Mouse (Mus musculus) forebrain, embryonic 13.5 days (tissue): ENCODE measurements around the gene D1Ertd622e. TPM values are rescaled to one million over a fixed set of nuclear protein-coding genes. Genes with fewer than 3 reads are reported as not detected.

Experiments used
- ATAC-seq: fragments of 200-750 bp; cut with Nextera tagmentation; 2 replicates; pipeline ENCODE4 v1.8.0; 2017
- H3K27ac ChIP-seq: fragments of 300-500 bp; sonication (generic); 2 replicates; pipeline ENCODE4 v1.5.1; 2015; ENCODE audit warnings: inconsistent platforms, mild to moderate bottlenecking, moderate library complexity
- H3K27me3 ChIP-seq: fragments of 300-500 bp; sonication (generic); 2 replicates; pipeline ENCODE4 v1.6.1; 2015; ENCODE audit warnings: mild to moderate bottlenecking, inconsistent platforms
- H3K36me3 ChIP-seq: fragments of 300-500 bp; sonication (generic); 2 replicates; pipeline ENCODE4 v1.6.1; 2015; ENCODE audit warnings: mild to moderate bottlenecking, inconsistent platforms; ENCODE audit not compliant: poor library complexity, severe bottlenecking
- H3K4me1 ChIP-seq: fragments of 300-500 bp; sonication (generic); 2 replicates; pipeline ENCODE4 v1.6.1; 2015; ENCODE audit warnings: inconsistent platforms
- H3K4me2 ChIP-seq: fragments of 300-500 bp; sonication (generic); 2 replicates; pipeline ENCODE4 v1.6.1; 2015; ENCODE audit warnings: inconsistent platforms, mild to moderate bottlenecking, moderate library complexity
- H3K4me3 ChIP-seq: fragments of 300-500 bp; sonication (generic); 2 replicates; pipeline ENCODE4 v1.5.1; 2015; ENCODE audit warnings: mild to moderate bottlenecking, inconsistent platforms
- H3K9ac ChIP-seq: fragments of 300-500 bp; sonication (generic); 2 replicates; pipeline ENCODE4 v1.6.1; 2015; ENCODE audit warnings: mild to moderate bottlenecking, inconsistent platforms
- H3K9me3 ChIP-seq: fragments of 300-500 bp; sonication (generic); replicated peaks from 2 replicates; pipeline ENCODE4 v1.6.1; 2016; ENCODE audit warnings: inconsistent platforms
- WGBS: fragments of 180-500 bp; shearing (Covaris S2); methylation state at CpG from one replicate; pipeline ENCODE4 v1.1.7; 2015; 5-methylcytosine and 5-hydroxymethylcytosine counted together
- polyA plus RNA-seq: library from polyadenylated mRNA; unstranded; fragments of >200 nt; fragmentation: Nextera tagmentation; extraction: Ambion mirVana; gene quantifications from 2 replicates; pipeline ENCODE4 v1.2.1, GENCODE M21; 2015

The D1Ertd622e gene
- polyA plus RNA-seq, 1 experiment from 2014 or later: 47.4 TPM

DNA sequence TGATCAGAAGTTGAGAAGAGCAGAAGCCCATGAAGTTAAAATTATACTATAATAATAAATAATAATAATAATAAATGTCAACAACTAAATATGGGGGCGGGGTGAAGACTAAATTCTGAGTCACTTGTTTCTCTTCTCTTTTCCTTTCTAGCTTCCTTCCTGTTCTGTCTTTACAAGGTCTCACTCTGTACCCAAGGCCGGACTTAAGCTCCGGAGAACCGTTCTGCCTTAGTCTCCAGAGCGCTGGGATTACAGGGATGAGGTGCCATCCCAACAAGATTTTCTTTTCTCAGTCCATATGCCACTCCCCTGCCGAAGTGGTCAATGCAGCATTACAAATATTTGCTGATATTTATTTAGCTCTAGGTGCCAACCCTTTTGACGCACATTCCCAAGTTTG lies 450 bp upstream of the D1Ertd622e start:
- H3K9me3 ChIP-seq: no peaks in the 10 kb centered on the region
- H3K36me3 ChIP-seq: no peaks in the 10 kb centered on the region
- WGBS: 19% methylated on average over 7 of the region's 7 CpGs
- H3K27me3 ChIP-seq: no peaks in the 10 kb centered on the region
- peak overlapping the region; percentile 68 for H3K4me2 ChIP-seq
- H3K9ac ChIP-seq: peak overlapping the region; percentile 95
- peaks cover 34% of the 10 kb centered on the region for H3K4me1 ChIP-seq
- peak overlapping the region; percentile 98; the same call in 1 of the 2 replicates for H3K27ac ChIP-seq
- H3K4me3 ChIP-seq: peak overlapping the region; percentile 94
- ATAC-seq: no peak

DNA sequence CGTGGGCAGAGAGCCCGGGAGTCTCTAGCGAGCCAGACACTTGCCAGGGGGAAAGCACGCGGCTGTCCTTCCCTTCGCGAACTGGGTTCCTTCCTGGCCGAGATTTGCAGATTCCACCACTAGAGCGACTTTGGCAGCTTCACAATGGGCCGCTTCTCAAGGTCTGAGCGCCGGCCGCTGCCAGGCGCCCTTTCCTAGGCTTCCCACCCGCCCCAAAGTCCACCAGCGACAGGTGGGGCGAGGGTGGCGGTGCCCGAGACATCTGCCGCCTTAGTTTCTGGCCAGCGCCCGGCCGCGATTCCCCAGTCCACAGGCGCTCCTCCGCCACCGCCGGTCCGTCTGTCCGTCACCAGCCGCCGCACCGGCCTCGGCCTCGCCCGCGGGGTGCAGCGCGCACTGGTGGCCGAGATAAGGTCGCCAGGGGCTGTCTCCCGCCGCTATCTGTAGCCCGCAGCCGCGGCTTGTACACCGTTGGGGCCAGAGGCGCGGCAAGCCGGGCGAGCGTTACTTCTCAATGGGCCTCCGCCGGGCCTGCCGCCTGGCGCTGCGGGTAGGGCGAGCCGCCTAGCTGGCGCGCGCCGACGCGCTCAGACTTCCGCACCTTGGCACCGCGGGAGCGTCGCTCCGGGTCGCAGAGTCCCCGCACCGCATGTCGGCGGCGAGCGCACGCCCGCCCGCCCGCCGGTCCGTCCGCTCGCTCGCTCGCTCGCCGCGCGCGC lies 1.0 kb downstream of the D1Ertd622e start:
- Histone ChIP-seq H3K4me1 (peaks cover 47% of the 10 kb centered on the region), H3K9ac (peak overlapping the region; percentile 95), H3K9me3 (no peaks in the 10 kb centered on the region), H3K27me3 (no peaks in the 10 kb centered on the region), H3K36me3 (no peaks in the 10 kb centered on the region), H3K27ac (peak overlapping the region; percentile 98), H3K4me3 (peak overlapping the region; percentile 94), H3K4me2 (peak overlapping the region; percentile 68)
- ATAC-seq: peak; percentile 65
- WGBS: under 1% methylated on average over 66 of the region's 93 CpGs

GRCm38 (mm10) chr1:97659405-97659804 lies 2.5 kb downstream of the D1Ertd622e start:
- H3K4me2 ChIP-seq: peak overlapping the region; percentile 68
- 21% methylated on average over 7 of the region's 7 CpGs for WGBS
- peak overlapping the region; percentile 94 for H3K4me3 ChIP-seq
- no peaks in the 10 kb centered on the region for H3K27me3 ChIP-seq
- H3K4me1 ChIP-seq: peaks cover 62% of the 10 kb centered on the region
- no peaks in the 10 kb centered on the region for H3K36me3 ChIP-seq
- no peaks in the 10 kb centered on the region for H3K9me3 ChIP-seq
- H3K9ac ChIP-seq: peak overlapping the region; percentile 95
- no peak for ATAC-seq
- no peak overlapping the region for H3K27ac ChIP-seq

- ATAC-seq: no peak
- Histone ChIP-seq H3K9me3 (no peaks in the 10 kb centered on the region), H3K4me3 (no peak overlapping the region; the same call in 1 of the 2 replicates), H3K36me3 (no peaks in the 10 kb centered on the region; the same call in 1 of the 2 replicates), H3K4me2 (peak overlapping the region; percentile 35), H3K4me1 (peaks cover 78% of the 10 kb centered on the region), H3K9ac (0 out of 2 replicates have a peak overlapping the region, but pooled peaks have one; percentile 43), H3K27me3 (no peaks in the 10 kb centered on the region), H3K27ac (no peak overlapping the region)
- WGBS: 72% methylated on average over 2 of the region's 2 CpGs
Observed at GRCm38 (mm10) chr1:97657786-97658185, 4.1 kb downstream of the D1Ertd622e start.

DNA sequence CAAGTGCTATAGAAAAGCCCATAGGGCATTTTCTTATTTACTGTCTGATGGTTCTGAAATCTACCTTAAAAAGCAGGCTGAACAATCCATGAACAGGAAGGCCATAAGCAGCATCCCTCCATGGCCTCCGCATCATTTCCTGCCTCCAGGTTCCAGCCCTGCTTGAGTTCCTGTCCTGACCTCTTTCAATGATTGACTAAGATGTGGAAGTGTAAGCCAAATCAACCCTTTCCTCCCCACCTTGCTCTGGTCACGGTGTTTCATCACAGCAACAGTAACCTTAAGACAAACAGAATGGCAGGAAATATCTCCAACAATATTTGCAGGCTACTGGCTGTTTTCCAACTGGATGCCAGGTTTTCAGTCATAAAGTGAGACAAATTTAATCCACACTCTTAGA lies 4.7 kb downstream of the D1Ertd622e start:
- Histone ChIP-seq H3K9ac (no peak overlapping the region), H3K27me3 (no peaks in the 10 kb centered on the region), H3K4me1 (peaks cover 79% of the 10 kb centered on the region), H3K4me3 (no peak overlapping the region), H3K9me3 (no peaks in the 10 kb centered on the region), H3K36me3 (no peaks in the 10 kb centered on the region; the same call in 1 of the 2 replicates), H3K4me2 (peak overlapping the region; percentile 29), H3K27ac (no peak overlapping the region)
- WGBS: 74% methylated on average over 2 of the region's 2 CpGs
- ATAC-seq: no peak

DNA sequence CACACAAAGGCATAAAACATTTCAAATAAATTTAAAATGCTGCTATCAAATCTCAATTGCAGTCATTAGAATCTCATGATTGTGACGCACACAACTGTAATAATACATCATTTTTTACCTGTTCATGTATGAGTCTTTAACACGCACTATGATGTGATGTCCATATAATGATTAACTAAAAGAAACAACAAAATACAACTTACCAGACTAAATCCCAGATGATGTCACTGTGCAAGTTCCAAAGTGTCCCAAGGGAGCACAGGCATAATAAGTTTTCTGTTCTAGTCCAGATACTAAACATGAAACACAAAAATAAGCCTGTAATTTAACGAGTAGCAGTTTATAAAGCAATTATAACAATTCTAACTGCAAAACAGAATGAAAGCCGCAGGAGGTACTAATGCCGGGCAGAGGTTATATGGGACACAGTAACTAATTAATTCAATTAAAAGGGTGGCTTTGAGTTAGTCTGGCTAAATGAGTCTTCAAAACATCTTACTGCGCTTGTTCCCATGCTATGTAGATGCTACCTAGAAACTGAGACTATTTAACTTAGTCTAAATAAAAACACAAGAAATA lies 7.4 kb downstream of the D1Ertd622e start:
- Histone ChIP-seq H3K36me3 (no peaks in the 10 kb centered on the region; the same call in 1 of the 2 replicates), H3K4me3 (no peak overlapping the region), H3K27ac (no peak overlapping the region), H3K4me1 (peaks cover 72% of the 10 kb centered on the region), H3K4me2 (peak overlapping the region; percentile 0; the same call in 1 of the 2 replicates), H3K27me3 (no peaks in the 10 kb centered on the region), H3K9me3 (no peaks in the 10 kb centered on the region), H3K9ac (no peak overlapping the region)
- no peak for ATAC-seq
- 31% methylated on average over 6 of the region's 6 CpGs for WGBS

- no peak for ATAC-seq
- Histone ChIP-seq H3K4me1 (peaks cover 38% of the 10 kb centered on the region), H3K27ac (no peak overlapping the region), H3K4me2 (no peak overlapping the region), H3K9me3 (no peaks in the 10 kb centered on the region), H3K9ac (no peak overlapping the region), H3K27me3 (no peaks in the 10 kb centered on the region), H3K36me3 (peaks cover 17% of the 10 kb centered on the region), H3K4me3 (no peak overlapping the region)
- WGBS: 84% methylated on average over 3 of the region's 3 CpGs
Observed at GRCm38 (mm10) chr1:97650553-97651123, 11.2 kb downstream of the D1Ertd622e start.

GRCm38 (mm10) chr1:97650072-97650471 lies 11.8 kb downstream of the D1Ertd622e start:
- Histone ChIP-seq H3K27ac (no peak overlapping the region), H3K9ac (no peak overlapping the region), H3K4me1 (peaks cover 32% of the 10 kb centered on the region), H3K4me2 (no peak overlapping the region), H3K36me3 (peaks cover 21% of the 10 kb centered on the region), H3K9me3 (no peaks in the 10 kb centered on the region), H3K27me3 (no peaks in the 10 kb centered on the region), H3K4me3 (no peak overlapping the region)
- peak; percentile 48; the same call in 1 of the 2 replicates for ATAC-seq
- WGBS: 67% methylated on average over 6 of the region's 6 CpGs

- ATAC-seq: no peak
- H3K36me3 ChIP-seq: peaks cover 33% of the 10 kb centered on the region
- no peak overlapping the region for H3K4me3 ChIP-seq
- 97% methylated on average over 1 of the region's 1 CpGs for WGBS
- no peak overlapping the region for H3K9ac ChIP-seq
- H3K27me3 ChIP-seq: no peaks in the 10 kb centered on the region
- H3K27ac ChIP-seq: no peak overlapping the region
- H3K9me3 ChIP-seq: no peaks in the 10 kb centered on the region
- no peak overlapping the region for H3K4me2 ChIP-seq
- H3K4me1 ChIP-seq: 0 out of 2 replicates have a peak, but pooled peaks cover 3% of the 10 kb centered on the region
Observed at GRCm38 (mm10) chr1:97647037-97647436, 14.8 kb downstream of the D1Ertd622e start.

DNA sequence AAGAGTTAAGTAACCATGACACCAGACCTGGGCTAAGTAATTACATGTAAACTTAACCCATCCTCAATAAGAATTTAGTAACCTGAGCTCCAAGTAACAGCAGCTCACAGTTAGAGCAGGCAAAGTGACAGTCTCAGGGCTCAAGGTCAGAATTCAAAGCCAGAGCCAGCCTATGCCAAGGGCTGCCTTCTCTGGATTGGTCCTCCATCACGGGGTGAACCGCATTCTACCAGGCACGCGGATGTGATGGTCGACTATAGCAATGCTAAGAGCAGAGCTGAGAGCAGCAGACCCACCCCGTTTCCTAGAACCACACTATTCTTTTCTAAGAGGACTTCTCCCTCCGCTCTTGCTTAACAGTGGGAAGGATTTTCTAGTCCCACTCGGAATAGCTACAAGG lies 27.8 kb downstream of the D1Ertd622e start:
- no peak overlapping the region for H3K9ac ChIP-seq
- no peaks in the 10 kb centered on the region for H3K9me3 ChIP-seq
- H3K36me3 ChIP-seq: peaks cover 16% of the 10 kb centered on the region; the same call in 1 of the 2 replicates
- WGBS: 84% methylated on average over 8 of the region's 8 CpGs
- H3K4me3 ChIP-seq: no peak overlapping the region
- H3K4me2 ChIP-seq: no peak overlapping the region
- peaks cover 11% of the 10 kb centered on the region for H3K4me1 ChIP-seq
- no peaks in the 10 kb centered on the region for H3K27me3 ChIP-seq
- no peak for ATAC-seq
- H3K27ac ChIP-seq: no peak overlapping the region

DNA sequence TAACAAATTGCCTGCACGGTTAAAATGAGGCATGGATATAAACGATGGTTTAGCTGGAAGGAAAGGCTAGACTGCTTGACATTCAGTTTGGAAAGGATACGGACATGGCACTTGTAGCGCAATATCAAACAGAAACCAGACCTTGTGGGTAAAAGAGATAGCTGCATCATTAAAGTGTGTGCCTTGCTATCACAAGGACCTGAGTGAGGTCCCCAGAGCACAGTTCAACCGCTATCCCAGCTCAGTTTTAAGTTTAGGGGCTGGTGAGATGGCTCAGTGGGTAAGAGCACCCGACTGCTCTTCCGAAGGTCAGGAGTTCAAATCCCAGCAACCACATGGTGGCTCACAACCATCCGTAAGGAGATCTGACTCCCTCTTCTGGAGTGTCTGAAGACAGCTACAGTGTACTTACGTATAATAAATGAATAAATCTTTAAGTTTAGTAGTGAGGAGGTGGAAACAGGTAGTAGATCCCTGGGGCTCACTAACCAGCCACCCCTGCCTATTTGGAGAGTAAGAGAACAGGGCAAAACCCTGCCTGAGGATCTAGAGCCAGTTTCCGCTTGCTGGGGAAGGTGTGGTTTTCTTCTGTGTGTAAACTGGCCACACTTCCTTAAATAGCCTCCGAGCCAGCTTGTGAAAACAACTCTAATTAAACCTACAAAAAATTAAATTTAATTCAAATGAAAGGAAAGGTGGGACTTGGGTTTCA lies 29.2 kb downstream of the D1Ertd622e start:
- ATAC-seq: no peak
- Histone ChIP-seq H3K4me1 (peaks cover 24% of the 10 kb centered on the region), H3K9me3 (no peaks in the 10 kb centered on the region), H3K36me3 (peaks cover 5% of the 10 kb centered on the region; the same call in 1 of the 2 replicates), H3K4me2 (no peak overlapping the region), H3K4me3 (no peak overlapping the region), H3K27me3 (no peaks in the 10 kb centered on the region), H3K27ac (no peak overlapping the region), H3K9ac (no peak overlapping the region)
- 88% methylated on average over 11 of the region's 11 CpGs for WGBS
